Mouse (Mus musculus) left cerebral cortex, postnatal 25 days (tissue): ENCODE measurements around the gene Pde6d. TPM values are rescaled to one million over a fixed set of nuclear protein-coding genes. Genes with fewer than 3 reads are reported as not detected.
A peak's percentile ranks its signal among the peaks of the same experiment; 100 is the strongest.
"Not testable (repeated sequence)": the region's sequence is repeated elsewhere in the genome, so short reads cannot be mapped to it uniquely, and the experiment has no call there.

ENCODE experiments used
- DNase-seq, 2 experiments: peaks; one replicate each; pipeline ENCODE4 v3.0.0; 2022; ENCODE audit warnings: low spot score in 2 of 2, mixed read lengths in 1 of 2
- intact Hi-C: fragments of 180-260 bp; cut with DNase I; formaldehyde crosslinking; loops from one replicate; pipeline ENCODE4 v1.15.1; 2025
- total RNA-seq, 2 experiments: library from RNA; stranded (reverse); gene quantifications; 2 replicates each; pipeline ENCODE4 v1.2.3; 2021

The Pde6d gene
- total RNA-seq, 2 experiments from 2014 or later, result 49.4 to 58.1 TPM

- peak; percentile 49 to 74 for DNase-seq
- intact Hi-C loops, result loop anchor here (1.0 to 5.0 kb wide), 4 partner anchors 27 to 171 kb away; partner anchors contain the start of gene Ncl
These were observed 53.8 kb downstream of the Pde6d start for GRCm38 (mm10) chr1:86528571-86529180.

GRCm38 (mm10) chr1:86527599-86528486, 54.6 kb downstream of the Pde6d start:
- peak; percentile 91 for DNase-seq
- intact Hi-C loops, result loop anchor here (1.0 to 5.0 kb wide), 4 partner anchors 27 to 171 kb away; partner anchors contain the start of gene Ncl

GRCm38 (mm10) chr1:86526789-86527598, 55.4 kb downstream of the Pde6d start:
- DNase-seq, result peak in 1 of 2 experiments; percentile 28
- intact Hi-C loops, result loop anchor here (5.0 kb wide), 2 partner anchors 150 to 170 kb away; partner anchors contain the start of gene Ncl

- intact Hi-C loops, result loop anchor here (5.0 kb wide), 2 partner anchors 149 to 169 kb away; partner anchors contain the start of gene Ncl
- DNase-seq, result peak; percentile 99 to 100
These were observed 56.2 kb downstream of the Pde6d start, which contains the start of gene Ptma for GRCm38 (mm10) chr1:86526116-86526788. Ptma (plus strand) TSS chr1:86526726.

- intact Hi-C loops, result loop anchor here (1.0 to 5.0 kb wide), 4 partner anchors 21 to 168 kb away; partner anchors contain the start of gene Ncl
- DNase-seq, result no peak
These were observed 56.8 kb downstream of the Pde6d start for GRCm38 (mm10) chr1:86525499-86526115.

- intact Hi-C loops, result loop anchor here (1.0 to 5.0 kb wide), 4 partner anchors 21 to 168 kb away; partner anchors contain the start of gene Ncl
- peak; percentile 99 to 100 for DNase-seq
These were observed 57.6 kb downstream of the Pde6d start for GRCm38 (mm10) chr1:86524619-86525498.

- DNase-seq, result no peak
- intact Hi-C loops, result no loop called here
These were observed 58.4 kb downstream of the Pde6d start for GRCm38 (mm10) chr1:86523776-86524618.

GRCm38 (mm10) chr1:86522286-86522871, 60.0 kb downstream of the Pde6d start:
- intact Hi-C loops, result no loop called here
- no peak for DNase-seq

GRCm38 (mm10) chr1:86520361-86520760, 62.1 kb downstream of the Pde6d start:
- no peak for DNase-seq
- intact Hi-C loops, result no loop called here

- no peak for DNase-seq
- intact Hi-C loops, result no loop called here
These were observed 65.4 kb downstream of the Pde6d start for GRCm38 (mm10) chr1:86517076-86517475.

GRCm38 (mm10) chr1:86515715-86516410, 66.6 kb downstream of the Pde6d start:
- intact Hi-C loops, result no loop called here
- DNase-seq, result no peak

GRCm38 (mm10) chr1:86513031-86513430, 69.4 kb downstream of the Pde6d start:
- DNase-seq, intact Hi-C loops: not testable (repeated sequence)

- no peak for DNase-seq
- intact Hi-C loops, result no loop called here
These were observed 70.2 kb downstream of the Pde6d start for GRCm38 (mm10) chr1:86512154-86512720.

GRCm38 (mm10) chr1:86510676-86511441, 71.6 kb downstream of the Pde6d start:
- intact Hi-C loops, result no loop called here
- no peak for DNase-seq

- intact Hi-C loops, result no loop called here
- no peak for DNase-seq
These were observed 72.2 kb downstream of the Pde6d start for GRCm38 (mm10) chr1:86510266-86510665.
